Mouse (Mus musculus) Muller cell, postnatal 12 days (primary cell): ENCODE measurements around the gene Otx2.
A peak's percentile ranks its signal among the peaks of the same experiment; 100 is the strongest.

Experiments
- DNase-seq: peaks from one replicate; pipeline ENCODE4 v3.0.0-alpha.2; 2015; ENCODE audit errors: inconsistent ontology term

The Otx2 gene

DNA sequence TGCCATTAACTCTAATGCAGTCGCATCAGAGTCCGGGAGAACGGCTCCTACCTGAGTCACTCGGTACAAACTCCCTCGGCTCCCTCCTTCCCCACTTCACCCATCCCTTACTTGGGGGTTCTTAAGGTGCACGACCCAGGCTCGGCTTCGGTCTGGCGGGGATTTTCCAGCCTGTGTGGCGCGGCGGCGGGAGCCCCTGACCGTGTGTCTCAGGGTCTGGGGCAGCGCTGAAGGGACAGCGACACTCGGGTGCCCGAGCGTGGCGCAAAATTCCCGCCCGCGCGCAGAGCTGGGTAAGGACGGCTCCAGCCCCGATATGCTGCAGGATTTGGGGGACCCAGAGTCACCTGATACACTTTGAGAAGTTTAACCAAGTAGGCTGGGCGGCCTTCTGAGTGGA is at the start of gene Otx2:
Gene Otx2 (minus strand): TSS at position 279 of the 400 bp plus-strand sequence.
- no peak for DNase-seq

DNA sequence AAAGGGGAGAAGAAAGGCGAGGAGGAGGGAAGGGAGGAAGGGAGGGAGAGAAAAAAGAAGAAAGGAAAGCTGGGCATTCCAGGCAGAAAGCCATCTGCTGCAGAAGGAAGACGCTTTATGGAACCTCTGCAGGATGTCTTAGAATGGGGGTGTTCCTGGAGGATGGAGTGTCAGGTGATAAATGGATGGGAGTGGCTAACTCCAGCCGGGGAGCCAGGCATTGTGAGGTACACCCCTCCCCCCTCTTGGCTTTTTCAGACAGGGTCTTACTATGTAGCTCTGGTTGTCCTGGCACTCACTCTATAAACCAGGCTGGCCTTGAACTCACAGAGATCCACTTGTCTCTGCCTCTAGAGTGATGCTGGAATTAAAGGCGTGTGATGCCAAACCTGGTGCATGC is 49.1 kb upstream of the Otx2 start:
- no peak for DNase-seq

DNA sequence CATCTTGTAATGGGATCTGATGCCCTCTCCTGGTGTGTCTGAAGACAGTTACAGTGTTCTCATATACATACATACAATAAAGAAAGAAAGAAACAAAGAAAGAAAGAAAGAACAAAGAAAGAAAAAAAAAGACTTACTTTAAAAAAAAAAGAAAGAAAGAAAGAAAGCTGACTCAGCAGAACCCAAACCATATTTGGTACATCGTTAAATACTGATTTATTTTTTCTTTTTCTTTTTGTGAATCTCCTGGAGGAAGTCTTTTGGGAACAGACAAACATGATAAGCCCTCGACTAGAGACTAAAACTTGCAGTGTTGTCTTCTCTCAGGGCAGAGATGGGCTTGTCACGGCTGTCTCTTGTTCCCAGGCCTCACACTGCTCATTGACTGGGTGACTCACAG is 45.7 kb upstream of the Otx2 start:
- DNase-seq, result no peak

DNA sequence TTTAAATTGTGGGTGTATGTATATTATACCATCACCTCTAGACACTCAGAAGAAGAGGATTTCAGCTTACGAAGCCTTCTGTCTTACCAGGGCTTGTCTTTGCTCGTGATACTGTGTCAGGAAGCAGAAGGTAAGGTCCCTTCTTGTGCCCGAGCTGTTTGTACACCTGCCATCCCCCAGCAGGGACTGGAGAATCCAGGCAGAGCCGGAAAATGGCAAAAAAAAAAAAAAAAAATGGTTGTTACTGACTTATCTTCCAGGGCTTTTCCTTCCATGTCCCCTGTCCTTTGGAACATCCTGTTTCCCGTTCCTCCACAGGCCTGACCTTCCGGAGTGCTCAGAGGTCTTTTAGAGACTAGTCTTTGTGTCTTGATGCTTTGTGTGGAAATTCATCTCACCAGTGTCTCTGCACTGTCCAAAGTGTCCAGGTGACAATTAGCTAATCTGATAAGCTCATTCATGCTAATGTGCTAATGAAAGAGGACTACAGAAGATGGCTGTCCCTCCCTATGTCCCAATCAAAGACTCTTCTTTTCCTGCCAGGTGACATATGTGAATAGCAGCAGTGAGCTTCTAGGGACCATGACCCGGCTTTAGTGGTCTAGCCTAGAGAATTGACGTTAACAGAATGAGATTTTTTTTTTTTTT is 44.1 kb upstream of the Otx2 start:
- no peak for DNase-seq

DNA sequence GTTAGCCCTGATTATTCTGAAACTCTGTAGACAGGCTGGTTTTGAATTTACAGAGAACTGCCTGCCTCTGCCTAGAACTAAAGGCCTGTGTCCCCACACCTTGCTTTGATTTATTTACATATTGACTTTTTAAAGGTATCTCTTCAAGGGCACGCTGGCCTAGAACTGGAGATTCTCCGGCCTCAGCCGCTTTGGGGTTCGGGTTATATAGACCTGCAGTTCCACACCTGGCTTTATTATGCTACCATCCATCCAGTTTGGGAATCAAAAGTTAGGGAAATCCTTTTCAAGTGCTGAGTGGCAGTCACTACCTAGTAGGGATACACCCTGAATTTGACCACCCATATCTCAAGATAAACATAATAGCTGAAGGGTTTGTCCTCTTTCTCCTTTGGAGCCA is 42.8 kb upstream of the Otx2 start:
- DNase-seq, result no peak

DNA sequence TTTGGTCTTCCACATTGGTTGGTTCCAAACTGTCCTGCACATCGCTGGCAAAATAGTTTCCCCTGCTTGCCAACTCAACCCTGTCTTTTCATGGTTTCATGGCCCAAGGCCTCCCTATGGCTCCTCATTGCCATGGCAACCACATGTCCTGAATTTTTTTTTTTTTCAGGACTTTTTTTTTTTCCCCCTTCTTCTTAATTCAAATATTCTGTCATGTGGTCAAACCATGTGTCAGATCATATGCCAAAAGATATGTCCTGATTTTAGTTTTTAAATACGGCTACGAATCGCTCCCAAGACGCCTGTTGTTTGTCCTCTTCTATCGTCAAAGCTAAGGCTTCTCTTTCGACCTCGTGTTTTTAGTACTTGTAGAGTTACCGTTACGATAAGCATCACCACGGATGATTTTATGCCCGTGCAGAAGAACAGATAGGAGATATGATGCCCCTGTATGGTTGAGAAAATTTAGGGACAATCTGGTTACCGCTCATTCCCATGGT is 37.3 kb upstream of the Otx2 start:
- DNase-seq, result no peak

DNA sequence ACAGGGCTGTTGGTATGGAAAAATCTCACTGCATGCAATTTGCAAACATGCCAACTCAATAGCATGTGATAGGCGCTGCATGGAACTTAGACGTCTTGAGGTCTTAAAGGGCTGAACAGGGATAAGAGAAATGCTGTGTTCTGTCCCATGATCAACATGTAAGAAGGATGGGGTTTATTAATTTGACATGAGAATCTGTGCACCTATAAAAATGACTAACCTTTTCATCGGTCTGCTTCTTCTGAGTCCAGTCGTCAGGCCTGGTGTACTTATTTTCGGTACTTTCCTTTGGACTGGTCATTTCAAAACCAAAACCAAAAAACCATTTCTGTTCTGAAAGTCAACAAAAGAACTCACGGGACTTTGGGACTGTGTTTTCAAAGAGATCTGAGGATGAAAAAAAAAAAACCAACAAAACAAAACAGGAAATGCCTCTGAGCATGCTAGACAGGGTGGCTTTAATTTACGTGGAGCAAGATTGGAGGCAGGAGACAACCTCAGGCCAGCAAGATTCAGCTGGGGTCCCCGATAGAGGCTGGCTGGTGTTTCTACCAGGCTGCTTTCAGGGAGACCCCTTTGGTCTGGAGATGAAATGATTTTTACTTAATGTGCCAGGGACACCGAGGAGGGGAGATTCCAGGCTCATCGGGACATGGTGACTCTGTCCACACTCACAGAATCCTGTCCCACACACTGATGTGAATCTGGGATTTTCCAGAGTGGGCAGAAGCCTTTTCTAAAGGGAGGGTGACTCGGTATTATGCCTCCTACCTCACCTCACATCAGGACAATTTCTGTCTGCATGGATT is 36.6 kb upstream of the Otx2 start:
- no peak for DNase-seq

DNA sequence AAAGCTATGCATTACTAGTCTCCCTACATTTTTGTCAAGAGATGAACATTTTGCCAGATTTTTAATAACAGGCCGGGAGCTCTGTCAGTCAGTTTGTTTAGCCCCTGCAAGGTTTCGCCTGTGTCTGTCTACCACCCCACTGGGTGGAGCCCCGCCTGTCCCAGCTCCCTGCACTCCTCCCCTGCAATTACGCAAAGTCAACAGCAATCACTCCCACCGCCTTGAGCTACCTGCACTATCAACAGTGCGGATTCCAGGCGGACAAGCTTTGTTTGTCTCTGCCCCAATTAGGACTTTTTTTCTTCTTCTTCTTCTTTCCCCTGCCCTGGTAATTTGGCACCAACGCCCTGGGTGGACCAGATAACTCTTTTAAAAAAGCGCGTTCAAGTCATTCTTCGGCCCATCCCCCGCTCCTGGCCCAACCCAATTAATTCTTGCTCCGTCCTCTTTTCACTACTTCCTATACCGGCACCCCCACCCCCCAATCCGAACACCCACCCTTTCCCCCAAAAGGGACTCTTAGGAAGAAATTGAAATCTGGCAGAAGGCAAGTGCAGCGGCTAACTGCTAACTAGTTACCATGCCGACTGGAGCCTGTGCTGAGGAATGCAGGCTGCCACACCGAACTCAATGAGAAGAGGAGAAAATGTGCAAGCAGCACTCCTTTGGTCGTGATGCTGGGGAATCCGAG is 35.9 kb upstream of the Otx2 start:
- peak; percentile 35 for DNase-seq

DNA sequence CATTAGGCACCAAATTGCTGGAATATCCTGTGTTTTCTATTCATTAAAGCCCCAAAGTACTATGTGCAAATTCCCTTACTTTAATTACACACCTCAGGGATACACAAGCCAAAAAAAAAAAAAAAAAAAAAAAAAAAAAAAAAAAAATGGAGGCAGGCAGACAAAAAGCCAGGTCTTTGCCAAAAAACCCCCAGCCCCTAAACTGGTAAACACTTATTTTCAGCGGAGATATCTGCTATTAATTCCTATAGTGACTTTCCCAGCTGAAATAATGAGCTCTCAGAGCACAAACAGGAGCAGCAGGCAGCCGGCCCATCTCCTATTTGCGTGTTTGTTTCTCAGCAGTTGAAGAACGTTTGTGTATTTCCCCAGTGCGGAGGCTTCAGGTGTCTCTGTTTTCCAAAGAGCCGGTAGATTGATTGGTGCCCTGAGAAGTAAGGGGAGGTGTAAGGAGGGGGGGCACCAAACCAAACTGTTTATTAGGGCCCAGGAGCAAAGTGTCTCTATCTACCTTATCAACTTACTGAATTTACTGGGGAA is 34.3 kb upstream of the Otx2 start:
- no peak for DNase-seq

DNA sequence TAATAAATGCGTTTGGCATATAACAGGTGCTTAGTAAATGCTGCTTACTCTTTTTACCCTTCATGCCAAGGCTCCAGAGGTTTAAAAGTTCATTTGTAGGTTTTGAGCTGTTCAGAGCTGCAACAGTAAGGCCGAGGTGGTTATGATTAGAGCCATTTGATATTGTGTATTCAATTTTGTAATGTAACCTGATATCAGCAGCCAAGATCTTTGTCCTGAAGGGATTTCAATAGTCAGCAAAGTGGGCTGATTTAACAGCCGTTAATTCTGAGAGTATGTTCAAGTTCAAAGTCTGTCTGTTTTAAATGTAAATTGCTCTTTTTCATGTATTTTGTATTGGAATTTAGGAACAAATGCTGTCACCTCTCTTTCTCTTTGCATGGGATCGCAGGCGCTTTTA is 33.8 kb upstream of the Otx2 start:
- no peak for DNase-seq

DNA sequence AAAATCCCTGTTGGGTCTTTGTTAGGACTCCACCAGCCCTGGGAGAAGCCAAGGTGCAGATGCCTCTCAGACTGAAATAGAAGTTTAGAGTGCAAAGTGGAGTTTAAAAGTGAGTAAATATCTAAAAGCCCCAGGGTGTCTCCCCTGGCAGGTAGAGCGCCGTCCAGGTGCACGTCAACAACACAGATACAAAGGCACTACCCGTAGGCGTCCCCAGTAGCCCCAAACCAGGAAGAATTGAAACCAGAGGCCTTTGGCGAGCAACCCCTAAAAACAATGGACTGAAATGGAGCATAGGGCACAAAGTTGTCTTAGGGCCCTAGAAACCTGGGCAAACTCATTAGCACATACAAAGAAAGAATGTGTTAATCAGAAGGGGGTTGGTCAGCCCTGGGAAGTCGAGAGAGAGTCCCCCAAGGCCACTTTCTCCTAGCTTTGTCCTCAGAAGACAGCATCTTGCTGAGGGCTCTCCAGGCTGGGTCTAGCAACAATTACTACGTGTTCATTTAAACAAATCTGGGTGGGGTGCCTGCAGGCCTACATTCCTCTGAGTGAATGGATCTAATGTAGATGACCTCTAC is 27.3 kb upstream of the Otx2 start:
- no peak for DNase-seq

DNA sequence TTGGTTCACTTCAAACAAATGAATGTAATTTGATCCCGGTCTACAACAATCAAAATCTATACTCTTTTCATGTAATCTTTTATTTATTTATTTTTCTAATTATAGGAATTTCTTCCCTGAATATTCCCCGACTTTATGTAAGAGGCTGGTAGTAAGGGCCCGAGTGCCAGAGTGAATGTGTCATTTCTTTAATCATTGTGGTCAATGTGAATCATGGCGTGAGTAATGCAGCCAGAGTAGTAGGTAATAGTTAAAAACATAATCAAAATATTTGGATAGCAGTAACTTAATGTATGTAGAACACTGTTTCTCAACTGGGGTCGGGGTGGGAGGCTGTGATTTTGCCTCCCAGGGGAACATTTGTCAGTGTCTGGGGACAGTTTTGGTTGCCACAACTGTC is 6.0 kb upstream of the Otx2 start:
- no peak for DNase-seq

DNA sequence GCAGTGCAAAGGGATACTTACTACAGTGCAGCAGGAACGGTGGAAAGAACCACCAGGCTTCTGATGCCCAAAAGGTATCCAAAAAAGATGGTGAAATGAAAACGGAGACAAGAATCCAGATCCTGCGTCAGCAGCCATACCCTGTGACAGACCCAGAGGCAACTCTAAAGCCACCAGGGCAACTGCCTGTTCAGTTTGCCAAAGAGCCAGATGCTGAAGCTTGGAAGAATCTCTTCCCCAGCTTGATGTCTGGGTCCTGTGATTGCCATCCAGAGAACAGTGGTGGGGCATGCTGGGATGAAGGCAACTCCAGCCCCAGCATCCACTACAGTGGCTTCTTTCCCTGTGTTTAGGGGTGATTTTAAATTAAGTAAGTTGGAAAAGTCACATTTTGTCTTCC is 5.1 kb upstream of the Otx2 start:
- DNase-seq, result no peak

DNA sequence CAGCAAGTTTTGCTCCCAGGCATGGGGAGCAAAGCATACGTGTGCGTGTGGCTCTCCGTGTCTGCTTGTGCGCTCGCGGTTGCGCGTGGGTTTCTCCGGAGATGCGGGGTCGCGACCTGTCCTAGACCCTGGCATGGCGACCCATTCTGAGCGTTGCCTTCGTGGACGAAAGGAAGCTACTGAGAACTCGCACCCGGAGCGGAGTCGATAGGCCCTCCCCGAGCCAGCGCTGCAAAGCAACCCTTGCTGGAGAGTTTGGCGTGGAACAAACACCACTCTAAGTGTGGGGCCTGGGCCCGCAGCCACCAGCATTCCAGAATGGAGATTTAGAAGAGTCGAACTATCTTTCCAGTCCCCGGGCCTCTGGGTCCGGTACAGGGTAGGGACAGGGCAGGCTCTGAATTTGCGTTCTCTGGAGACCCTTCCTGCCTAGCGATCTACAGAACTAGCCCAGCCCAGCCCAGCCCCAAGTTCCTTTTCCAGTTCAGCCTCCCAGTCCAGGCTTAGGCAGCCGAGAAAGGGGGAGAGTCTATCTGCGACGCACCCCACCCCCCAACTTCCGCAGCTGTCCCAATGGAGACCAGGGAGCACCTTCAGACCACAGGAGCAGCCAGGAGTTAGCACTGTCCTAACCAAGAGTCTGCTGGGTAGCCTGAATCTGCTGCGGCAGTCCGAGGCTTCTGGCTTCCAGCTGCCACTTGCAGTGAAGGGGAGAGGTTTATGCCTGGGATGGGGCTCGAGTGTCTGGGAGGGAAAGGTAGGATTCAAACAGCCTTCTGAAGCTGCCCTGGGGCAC is 615 bp upstream of the Otx2 start:
- DNase-seq, result no peak

DNA sequence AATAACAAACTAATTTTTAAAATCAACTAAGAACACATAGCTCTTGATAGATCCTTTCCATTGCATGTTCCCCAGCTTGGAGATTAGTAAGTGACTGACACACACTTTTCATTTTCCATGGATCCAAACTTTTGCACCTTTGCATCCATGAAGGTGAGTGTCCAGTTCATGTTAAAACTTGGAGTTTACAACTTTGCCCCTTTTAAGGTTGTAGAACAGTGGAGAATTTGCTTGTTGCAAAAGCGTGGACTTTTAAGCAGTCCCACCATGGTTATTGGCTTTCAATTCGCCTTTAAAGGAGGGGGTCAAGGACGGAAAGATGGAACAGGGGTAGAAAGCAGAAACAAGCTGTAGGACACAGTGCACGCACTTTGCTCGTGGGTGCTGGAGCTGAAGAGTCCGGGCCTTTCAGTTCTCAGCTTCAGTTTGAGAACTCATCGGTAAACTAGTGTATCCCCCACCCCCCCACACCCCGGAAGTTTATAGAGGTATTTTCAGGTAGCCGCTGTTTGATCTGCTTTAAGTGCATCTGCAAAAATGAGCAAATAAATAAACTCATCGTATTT is 925 bp downstream of the Otx2 start:
- DNase-seq, result no peak

DNA sequence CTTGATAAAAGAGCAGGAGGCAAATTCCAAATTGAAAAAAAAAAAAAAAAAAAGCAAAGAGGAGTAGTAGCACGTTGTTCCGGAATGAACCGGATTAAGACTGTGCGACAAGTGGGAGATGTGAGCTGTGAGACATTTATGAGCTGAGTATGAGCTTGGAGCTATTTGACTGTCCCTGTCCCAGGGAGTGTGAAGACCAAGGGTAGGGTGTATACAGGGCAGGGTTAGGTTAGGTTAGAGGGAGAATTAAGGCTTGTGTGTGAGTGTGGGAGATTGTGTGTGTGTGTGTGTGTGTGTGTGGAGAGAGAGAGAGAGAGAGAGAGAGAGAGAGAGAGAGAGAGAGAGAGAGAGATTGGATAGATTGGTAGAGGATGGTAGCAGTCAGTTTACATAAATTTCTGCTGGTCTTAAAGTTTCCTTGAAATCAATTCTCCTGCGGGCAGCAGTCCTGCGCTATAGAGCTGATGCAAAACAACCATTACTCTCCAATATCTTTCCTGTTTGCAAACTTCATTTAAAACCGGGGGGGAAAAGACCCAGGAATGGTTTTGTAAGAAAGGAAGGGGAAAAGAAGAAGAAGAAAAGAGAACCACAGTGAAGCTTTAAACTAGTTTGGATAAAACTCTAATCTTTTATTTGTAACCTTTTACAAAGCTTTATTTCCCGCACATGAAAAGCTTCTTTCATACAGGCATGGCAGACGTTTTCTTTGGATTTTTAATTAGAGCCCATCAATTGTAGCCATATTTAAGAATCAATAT is 2.0 kb downstream of the Otx2 start:
- DNase-seq, result no peak

DNA sequence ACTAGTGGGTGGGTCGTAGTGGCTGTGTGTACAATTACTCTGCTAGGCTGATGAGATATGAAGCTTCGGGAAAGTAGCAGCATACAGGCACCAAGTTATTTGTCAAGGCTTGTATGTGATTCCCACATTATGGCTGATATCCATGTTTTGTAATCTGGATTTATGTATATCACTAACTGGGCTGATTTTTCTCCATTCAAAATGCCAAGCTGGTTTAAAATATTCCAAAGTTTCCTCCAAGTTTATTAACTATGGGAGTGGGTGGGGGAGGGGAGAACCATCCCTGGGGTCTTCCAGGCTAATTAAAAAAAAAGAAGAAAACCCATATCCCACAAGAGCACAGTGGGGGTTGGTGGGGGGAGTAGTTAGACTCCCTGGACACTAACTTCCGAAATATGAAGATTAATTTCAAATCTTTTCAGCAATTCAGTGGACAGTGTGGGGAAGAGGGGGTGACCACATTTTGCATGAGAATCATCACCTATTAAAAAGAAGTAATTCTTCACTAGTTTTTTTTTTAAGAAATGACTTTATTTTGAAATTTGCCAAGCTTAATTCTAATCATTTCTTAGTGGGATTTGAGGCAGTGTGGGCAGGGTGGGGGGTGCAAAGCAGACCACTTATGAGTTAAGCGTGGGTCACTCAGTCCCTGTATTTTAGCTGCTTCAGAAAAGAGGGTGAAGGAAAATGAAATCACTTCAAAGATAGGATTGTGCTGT is 2.7 kb downstream of the Otx2 start:
- DNase-seq, result no peak

DNA sequence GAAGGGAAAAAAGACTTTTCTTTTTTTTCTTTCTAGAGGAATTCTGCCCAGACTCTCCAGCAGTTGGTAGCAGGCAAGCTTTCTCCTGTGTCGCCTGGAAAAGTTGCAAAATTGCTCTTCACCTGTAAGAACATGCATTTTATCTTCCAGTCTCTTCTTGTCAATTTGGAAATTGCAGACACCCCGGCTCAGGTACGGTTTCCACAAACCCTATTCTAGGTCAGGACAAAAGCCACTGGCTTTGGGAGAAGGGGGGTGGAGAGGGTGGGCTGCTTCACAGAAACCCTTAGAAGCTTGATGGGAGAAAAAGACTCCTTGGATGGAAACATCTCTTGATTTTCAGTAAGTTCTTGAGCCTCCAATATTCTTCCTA is 3.4 kb downstream of the Otx2 start:
- DNase-seq, result no peak

DNA sequence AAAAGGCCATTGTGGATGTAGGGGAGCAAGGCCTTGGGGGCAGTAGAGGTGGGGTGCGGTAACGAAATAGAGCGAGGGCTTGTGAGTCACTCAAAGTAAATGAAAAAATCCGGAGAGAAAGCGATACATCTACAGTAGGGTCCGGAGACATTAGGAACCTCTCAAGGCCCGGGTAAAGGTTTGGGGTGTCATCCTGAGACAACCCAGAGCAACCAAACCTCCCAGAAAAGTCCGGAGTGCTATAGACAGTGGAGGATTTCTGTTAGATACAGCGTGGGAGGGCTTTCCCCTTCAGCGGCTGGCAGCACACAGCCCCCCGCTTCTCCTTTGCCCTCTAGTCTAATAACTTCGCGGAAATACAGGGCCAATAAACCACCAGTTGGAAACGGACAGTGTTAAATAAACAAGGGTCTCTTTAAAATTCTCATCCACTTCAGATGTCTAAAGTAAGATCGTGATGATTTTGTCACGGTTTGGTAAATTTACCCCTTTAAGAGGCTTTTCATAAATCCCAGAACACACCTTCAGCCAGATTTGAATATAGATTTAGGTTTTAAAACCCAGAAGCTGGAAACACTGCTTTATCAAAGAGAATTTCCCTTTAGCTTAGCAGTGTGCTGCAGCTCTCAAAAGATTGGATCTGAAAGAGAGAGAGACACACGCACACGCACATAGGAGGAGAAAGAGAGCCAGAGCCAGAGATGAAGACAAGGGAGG is 3.9 kb downstream of the Otx2 start:
- no peak for DNase-seq
